Mouse (Mus musculus) G1E-ER4 (cell line): ENCODE results near the gene Asb4. TPM values are rescaled to one million over a fixed set of nuclear protein-coding genes. Genes with fewer than 3 reads are reported as not detected.

Source experiments
- GATA1 ChIP-seq: IDR thresholded peaks from one replicate; pipeline ENCODE4 v1.8.0; 2012; ENCODE audit warnings: low read length, inconsistent platforms
- polyA plus RNA-seq: library from polyadenylated mRNA; stranded (reverse); fragments of >175 nt; gene quantifications from 2 replicates; pipeline ENCODE4 v1.2.3, GENCODE M21; 2012

The Asb4 gene
- polyA plus RNA-seq, 1 experiment, result not detected

DNA sequence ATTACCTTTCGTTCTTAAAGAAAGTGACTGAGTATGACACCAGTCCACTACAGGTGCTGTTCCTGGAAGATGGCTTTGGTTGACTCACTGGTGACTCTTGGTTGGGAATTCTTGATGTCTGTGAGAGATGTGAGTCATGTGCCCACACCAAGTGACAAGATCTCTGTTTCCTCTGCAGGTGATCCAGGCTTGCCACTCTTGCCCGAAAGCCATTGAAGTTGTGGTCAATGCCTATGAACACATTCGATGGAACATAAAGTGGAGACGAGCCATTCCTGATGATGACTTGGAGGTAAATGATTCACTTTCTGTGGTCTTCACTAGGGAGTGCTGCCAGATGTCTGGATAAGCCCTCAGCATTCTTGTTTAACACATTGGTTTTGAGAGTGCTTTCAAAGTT lies 46.4 kb downstream of the Asb4 start:
- no peak for TF ChIP-seq GATA1

DNA sequence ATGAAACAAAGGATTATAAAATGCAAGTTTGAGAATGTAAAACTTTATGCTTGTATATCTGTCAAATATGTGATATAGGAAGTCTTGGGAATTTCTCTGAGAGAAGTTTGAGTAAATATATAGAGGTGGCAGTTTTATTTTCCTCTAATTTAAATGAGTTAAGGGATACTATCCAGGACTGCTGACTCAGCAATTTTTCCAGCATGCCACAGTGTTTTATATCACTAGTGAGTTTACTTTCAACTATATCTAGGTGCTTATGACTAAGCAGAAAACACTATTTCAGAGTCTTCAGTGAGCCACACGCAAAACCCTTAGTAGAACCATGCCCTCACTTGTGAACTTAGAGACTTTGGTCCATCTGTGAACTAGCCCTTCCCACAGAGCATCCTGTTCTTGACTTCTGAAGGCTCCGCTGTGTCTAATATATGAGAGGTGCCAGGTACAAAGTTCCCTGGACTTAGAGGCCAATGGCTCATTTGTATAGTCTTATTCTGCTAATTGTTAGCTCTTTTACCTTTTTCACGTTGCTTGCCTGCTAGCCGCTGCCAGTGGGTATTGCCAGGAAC lies 46.9 kb downstream of the Asb4 start:
- TF ChIP-seq GATA1, result no peak

DNA sequence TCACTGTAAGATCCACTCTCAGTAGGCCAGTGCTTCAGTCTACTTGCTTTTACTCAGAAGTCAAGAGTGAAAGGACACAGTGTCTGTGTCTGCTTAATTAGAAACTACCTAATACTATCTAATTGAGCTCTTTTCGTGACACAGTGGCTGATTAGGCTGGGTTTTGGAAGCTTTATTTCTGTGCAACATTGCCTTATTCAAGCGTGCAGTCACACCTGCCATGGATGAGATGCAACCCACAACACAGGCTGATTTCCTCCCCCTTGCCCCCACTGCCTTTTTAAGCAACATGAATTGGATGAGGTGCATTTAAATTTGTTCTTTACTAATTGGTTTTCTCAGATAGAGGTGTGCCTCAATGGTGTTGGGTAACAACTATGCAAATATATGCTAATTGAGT lies 50.7 kb downstream of the Asb4 start:
- TF ChIP-seq GATA1, result no peak

DNA sequence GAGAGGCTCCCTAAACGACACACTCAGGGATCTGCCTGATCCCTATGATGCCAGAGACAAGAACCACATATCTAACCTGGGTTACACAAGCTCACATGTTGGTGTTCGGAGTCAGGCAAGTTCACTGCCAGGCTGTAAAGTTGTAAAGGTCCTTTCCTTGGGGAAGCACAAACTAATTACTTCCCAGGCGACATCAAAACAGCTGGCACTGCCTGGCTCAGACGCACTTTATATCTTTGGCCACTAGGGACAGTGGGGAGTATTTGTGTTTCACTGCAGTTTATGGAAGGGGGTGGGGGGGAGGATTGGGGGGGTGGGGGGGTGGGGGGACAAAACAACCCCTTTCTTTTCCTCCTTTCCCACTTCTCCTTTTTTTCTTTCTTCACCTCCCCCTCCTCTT lies 54.6 kb downstream of the Asb4 start:
- TF ChIP-seq GATA1, result no peak

DNA sequence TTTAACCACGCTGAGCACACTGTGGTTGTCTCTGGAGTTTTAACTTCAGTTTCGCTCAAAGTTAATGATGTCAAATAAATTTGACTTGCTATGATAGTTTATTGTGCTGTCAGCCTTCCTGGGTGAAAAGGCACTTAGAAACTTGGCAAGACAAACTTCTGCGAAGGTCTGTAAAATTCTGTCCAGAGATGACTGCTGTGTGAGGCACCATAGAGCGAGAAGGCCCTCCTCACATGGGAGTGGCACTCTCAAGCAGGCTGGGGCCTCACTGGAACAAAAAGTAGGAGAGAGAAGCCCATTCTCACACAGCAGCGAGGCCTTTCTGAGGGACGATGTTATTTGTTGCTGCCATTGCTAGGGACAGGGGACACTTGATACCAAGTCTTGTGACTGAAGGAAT lies 58.0 kb downstream of the Asb4 start:
- no peak for TF ChIP-seq GATA1

DNA sequence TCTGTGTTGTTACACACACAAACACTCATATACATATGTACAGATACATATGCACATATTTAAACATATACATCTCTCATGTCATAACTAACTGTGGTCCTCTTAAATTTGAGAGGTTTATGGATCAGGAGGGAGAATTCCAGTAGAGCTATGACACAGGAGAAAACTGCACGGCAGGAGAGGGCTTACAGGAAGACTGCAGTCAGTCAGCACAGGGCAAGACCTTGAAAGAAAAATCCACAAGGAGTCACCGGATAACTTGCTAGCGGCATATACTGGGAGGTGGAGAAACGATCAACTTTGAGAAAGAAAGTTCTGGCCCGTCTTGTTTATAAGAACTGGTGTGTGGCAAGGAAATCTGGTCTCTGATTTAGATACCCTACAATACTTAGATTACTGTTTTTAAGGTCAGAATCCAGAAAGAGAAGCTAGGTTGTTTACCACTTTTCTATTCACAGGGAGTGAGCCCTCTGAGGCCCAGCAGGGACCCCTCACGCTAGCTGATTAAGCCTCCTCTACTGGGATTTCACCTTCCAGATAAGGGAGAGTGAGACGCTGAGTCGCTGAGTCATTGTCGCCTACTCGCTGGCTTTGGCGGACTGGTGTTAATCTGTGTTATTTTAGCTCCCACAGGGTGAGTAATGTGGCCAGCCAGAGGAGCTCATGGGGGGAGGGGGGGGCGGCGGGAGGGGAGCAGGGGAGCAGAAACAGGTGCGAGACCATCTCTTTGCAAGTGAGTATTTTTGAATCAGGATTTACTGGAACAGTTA lies 59.3 kb downstream of the Asb4 start:
- TF ChIP-seq GATA1, result no peak

DNA sequence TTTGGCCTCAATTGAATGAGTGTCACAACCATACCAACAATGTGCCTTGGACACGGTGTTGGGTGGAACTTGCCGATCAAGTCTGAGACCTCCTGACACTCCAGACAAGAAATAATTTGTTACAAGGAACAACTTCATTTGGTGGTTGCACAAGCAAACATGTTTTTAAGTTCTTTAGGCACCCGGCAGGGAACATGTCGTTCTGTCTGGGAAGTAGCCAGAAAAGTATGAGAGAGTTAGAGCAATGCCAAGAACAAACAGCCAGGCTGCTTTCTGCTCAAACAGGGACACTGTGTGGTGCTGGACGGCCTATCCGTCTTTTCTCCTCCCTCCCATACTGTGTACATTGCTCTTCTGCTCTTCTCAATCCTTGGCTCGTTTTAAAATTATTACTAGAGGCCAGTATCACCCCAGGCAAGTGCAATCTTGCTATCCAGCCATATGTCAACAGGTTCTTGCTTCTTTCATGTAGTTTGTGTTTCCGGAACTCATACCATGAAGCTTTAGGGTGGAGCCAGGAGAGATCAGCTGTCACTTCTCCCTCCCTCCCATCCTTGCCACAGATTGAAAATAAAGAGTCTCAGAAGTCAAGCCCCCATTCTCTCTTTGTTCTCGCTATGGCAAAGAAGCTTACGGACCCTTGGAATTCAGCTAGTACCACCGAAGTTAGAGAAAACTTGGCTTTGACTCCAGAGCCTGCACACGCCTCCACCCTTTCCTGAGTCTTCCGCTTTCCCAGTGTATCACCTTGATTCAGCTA lies 60.1 kb downstream of the Asb4 start:
- no peak for TF ChIP-seq GATA1

DNA sequence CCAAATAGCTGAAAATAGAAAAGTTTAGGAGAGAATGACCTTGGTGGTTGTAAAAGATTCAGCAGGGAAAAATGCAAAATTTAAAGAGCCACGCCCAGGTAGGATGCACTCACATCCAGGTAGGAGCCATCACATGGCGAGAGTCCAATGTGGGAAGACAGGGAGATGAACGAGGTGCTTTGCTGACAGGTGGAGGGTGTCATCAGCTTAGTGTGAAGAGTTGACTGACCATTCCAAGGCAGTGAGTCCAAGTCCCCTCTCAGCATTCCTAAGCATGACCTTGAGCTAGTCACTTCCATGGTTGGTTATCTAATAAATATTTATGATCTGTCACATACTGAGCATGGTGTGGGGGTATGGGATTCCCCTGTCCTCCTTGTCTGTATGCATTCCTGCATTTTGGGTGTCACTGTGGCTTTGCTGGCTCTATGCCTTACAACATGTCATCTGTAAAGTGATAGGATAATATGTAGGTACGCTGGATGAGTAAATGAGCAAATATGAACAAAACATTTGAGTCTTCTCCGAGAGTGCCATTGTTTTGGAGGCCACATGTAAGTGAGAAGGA lies 61.2 kb downstream of the Asb4 start:
- no peak for TF ChIP-seq GATA1

DNA sequence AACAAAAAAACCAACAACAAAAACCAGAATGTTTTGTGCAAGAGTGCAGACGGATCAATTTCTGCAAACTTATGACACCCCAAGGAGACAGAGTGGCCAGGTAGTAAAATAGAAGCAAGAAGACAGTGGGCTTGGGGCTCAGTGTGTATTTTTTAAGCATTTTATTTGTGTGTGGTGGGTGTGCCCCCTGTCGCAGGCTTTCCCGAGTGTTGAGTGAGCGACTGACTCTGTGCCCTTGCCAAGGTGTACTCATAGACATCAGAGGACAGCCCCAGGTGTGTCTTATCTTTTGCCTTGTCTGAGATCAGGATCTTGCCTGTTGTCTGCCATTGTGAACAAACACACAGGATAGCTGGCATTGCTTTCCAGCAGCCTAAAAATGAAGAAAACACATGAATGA lies 63.8 kb downstream of the Asb4 start:
- TF ChIP-seq GATA1, result no peak

DNA sequence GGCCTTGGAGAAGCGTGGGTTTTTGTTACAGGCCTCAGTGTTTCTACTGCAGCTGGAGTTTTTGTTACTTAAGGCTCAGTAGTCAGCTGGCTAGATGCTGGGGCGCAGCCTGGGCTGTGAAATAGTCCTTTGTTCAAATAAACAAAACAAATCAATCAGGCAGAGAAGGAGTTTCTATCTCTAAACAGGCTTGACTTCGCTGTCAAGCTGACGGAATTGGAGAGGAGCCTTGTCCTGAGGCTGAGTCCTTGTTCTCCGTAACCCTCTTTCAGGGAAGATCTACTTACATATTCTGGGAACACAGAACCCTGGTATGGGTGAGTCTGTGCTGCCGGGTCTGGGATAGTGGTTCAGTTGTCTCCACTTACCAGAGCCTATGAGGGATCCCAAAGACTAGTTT lies 64.4 kb downstream of the Asb4 start:
- no peak for TF ChIP-seq GATA1

DNA sequence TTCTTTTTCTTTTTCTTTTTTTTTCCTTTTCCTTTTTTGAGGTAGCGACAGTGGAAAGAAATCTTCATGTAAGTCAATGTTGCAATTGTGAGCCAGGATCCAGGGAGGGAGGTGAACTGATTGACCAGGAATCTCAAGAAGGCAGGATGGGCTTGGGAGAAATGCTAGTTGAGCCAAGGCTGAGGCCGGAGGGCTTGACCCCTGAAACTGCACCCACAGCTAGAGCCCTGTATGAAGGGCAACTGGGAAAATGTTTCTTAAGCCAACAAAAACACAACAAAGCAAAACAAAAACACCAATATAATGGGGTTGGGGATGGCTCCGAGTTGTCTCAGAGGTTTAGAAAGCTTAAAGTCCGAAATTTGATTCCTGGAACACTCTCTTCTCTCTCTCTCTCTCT lies 65.2 kb downstream of the Asb4 start:
- TF ChIP-seq GATA1, result no peak

DNA sequence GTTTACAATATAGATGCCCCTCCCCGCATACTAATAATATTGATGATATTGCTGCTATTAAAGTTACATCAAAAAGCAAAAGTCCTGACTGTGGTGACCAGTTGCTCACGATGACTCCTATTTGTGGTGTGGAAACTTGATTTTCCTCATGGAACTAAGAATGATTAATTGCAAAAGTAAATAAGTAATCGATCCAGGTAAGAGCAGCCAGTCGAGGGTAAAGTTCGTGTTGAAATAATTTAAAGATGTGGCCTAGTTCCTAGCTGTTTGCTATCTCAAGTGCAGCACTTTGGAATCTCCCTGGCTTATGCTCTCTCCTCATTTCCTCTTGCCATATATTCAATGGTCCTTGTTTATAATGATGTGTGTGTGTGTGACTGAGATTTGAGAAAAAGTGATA lies 66.7 kb downstream of the Asb4 start:
- no peak for TF ChIP-seq GATA1

DNA sequence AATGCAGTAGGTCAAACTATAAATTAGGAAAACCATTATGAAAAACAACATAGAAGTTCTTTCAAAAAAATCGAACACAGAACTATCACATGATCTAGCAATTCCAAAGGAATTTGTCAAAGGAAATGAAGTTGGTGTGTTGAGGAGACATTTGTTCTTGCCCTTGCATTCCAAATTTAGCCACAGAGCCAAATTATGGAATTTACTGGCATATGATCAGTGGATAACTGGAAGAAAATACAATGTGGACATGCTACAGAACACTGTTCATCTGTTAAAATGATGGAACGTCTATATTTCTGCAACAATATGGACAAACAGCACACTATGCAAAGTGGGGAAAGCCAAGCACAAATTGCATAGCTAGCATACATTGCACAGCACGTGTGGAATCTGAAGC lies 72.7 kb downstream of the Asb4 start:
- TF ChIP-seq GATA1, result no peak

DNA sequence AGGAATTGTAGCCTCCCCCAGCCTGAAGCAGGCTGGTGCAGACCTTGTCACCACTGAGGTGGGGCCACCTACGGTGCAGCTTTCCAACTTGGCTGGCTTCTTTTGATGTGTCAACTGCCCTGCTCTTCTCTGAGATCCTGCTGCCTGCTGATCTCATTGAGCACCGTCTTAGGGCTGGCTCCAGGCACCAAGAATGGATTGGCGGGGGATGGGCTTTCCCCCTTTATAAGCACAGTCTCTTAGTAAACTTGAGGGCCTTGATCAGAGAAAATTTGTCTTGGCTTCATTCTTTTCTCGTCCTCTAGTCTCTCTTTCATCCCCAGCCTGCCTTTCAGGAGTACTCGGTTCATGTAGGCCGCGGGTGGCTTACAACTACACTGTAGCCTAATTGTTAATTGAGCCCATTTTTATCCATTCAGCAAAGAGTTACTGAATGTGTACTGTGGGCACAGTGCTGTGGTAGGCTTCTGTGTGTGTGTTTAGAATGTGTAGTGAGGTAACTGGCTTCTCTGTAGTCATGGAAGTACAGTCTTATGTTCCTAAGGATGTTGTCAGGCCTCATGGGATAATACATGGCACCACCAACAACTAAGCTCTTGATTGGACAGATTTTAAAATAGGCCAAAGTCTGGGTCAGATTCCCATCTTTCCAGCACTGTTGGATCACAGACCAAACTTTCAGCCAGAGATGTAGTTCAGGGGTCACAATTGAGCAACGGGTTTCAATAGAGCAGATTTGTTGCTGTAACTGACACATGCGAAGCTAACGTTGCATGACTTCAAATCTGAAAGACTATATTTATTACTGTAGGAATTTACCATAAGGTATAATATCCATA lies 87.5 kb downstream of the Asb4 start:
- TF ChIP-seq GATA1, result no peak

DNA sequence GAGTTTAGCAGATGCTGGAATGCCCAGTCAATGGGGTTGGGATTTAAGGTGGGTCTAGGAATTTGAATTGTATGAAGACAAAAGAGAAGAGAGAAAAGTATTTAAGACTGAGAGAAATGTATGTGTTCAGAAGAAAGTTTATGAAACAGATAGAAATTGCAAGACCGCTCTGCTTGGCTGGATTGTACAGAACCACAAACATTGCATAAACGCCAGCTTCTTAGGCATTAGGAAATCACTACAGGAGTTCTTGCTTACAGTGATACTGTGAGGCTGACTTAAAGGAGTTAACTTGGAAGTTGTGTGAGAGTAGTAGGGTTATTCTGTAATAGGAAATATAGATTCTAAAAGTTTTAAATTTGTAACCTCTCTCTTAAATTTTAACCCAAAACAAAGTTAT lies 89.5 kb downstream of the Asb4 start:
- TF ChIP-seq GATA1, result no peak

DNA sequence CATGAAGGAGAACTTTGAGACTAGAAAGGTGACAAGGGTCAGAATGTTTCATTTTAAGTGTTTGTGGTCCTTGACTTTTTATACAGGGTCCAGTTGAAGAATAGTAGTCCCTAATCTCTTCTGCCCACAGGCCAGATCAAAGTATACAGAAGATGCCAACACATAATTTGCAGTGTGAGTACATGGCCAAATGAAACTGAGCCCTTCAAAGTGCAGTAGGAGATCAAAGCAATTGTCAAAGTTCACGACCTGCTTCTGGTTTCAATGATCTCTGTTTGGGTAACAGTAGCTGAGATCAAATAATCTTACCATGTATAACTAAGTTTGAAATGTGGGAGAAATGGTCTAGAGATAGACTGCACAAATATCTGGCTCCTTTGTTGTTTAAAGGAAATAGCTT lies 90.8 kb downstream of the Asb4 start:
- TF ChIP-seq GATA1, result no peak

DNA sequence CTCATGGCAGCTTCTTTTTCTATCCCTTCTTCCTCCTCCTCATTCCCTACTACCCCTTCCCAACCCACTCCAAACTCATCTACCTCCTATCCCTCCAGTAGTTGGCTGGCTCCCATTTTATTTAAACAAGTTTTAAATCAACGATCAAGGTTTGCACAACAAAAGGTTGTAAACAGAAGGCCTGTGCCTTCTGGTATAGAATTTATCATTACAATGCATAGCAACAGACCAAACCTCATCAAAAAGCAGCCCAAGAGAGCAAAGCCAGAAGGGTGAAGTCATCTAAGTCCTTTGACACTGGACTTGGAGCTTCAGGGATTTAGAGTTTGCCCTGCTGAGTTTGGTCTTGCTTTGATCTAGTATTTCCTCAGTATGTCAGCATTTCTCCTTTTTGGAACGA lies 97.9 kb downstream of the Asb4 start:
- TF ChIP-seq GATA1, result no peak
